Mouse (Mus musculus): ENCODE data around the gene Meis1.

- TF ChIP-seq CTCF (IDR thresholded peaks at IDR 0.05; ENCODE audit: insufficient read depth, low read length) (no peak), POLR2A (IDR thresholded peaks at IDR 0.05; ENCODE audit: borderline replicate concordance, extremely low read depth, low read depth, low read length) (no peak)
Observed at GRCm38 (mm10) chr11:19015381-19015730, 3.4 kb downstream of the Meis1 start.

Data from lung, adult 2 months (tissue).